Mouse (Mus musculus) lung, embryonic 15.5 days (tissue): Measurements from ENCODE around the gene Top3b. TPM values are rescaled to one million over a fixed set of nuclear protein-coding genes. Genes with fewer than 3 reads are reported as not detected.
"Not testable (repeated sequence)": the region's sequence is repeated elsewhere in the genome, so short reads cannot be mapped to it uniquely, and the experiment has no call there.

Source experiments
- ATAC-seq: fragments of 200-750 bp; cut with Nextera tagmentation; 2 replicates; pipeline ENCODE4 v1.8.0; 2017; ENCODE audit warnings: moderate number of reproducible peaks, borderline replicate concordance; ENCODE audit not compliant: low FRiP score, low TSS enrichment; ENCODE audit errors: extremely low read depth
- H3K27ac ChIP-seq: fragments of 300-500 bp; sonication (generic); 2 replicates; pipeline ENCODE4 v1.5.1; 2015; ENCODE audit warnings: moderate library complexity, mild to moderate bottlenecking, inconsistent platforms
- H3K27me3 ChIP-seq: fragments of 300-500 bp; sonication (generic); 2 replicates; pipeline ENCODE4 v1.6.1; 2015; ENCODE audit warnings: inconsistent platforms
- H3K36me3 ChIP-seq: fragments of 300-500 bp; sonication (generic); 2 replicates; pipeline ENCODE4 v1.6.1; 2015; ENCODE audit warnings: inconsistent platforms
- H3K4me1 ChIP-seq: fragments of 300-500 bp; sonication (generic); 2 replicates; pipeline ENCODE4 v1.6.1; 2015; ENCODE audit warnings: inconsistent platforms
- H3K4me2 ChIP-seq: fragments of 300-500 bp; sonication (generic); 2 replicates; pipeline ENCODE4 v1.6.1; 2015; ENCODE audit warnings: inconsistent platforms, mild to moderate bottlenecking, moderate library complexity
- H3K4me3 ChIP-seq: fragments of 300-500 bp; sonication (generic); 2 replicates; pipeline ENCODE4 v1.5.1; 2015; ENCODE audit warnings: mild to moderate bottlenecking, inconsistent platforms
- H3K9ac ChIP-seq: fragments of 300-500 bp; sonication (generic); 2 replicates; pipeline ENCODE4 v1.6.1; 2015; ENCODE audit warnings: inconsistent platforms
- H3K9me3 ChIP-seq: fragments of 300-500 bp; sonication (generic); 2 replicates; pipeline ENCODE4 v1.6.1; 2016; ENCODE audit warnings: inconsistent platforms
- whole genome bisulfite sequencing: fragments of 180-500 bp; shearing (Covaris S2); methylation state at CpG from one replicate; pipeline ENCODE4 v1.1.7; 2015; 5-methylcytosine and 5-hydroxymethylcytosine counted together
- polyA plus RNA-seq: library from polyadenylated mRNA; unstranded; fragments of >200 nt; fragmentation: Nextera tagmentation; extraction: Ambion mirVana; gene quantifications from 2 replicates; pipeline ENCODE4 v1.2.1, GENCODE M21; 2015

The Top3b gene
- 64.0 and 69.9 TPM in 2 replicates for polyA plus RNA-seq

DNA sequence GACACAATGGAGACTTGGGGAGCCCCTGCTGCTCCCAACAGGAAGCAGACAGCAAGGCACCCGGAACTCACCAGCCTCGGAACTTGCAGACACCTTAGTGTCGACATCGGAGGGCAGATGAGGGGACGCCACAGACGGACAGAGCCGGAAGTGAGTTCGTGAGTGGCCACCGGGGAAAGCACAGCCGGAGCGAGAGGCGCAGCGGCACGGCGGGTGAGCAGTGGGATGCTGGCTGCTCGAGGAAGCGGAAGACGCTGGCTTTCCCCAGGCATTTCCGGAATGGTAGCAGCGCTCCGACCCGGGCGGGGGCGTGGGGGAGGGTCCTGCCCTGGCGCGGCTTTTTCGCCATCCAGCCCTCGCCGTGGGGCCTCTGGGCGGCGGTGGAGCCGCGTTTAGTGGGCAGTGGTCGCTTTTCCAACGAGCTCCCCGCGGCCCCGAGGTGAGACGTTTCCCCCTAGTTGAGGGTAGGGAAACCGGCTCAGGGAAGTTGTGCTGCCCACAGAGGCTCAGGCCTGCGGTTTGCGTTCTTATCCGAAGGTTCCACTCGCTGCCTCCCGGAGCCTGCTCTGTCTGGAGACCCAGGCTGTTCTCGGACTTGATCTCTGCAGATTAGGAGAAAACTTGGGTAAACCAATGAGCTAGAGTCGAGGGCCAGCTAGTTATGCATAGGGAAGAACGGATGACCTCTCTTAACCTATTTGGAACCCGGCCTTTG is at the start of gene Top3b, which contains the start of gene Vpreb1:
Gene Top3b (plus strand): TSS at position 120 of the 715 bp plus-strand sequence.
Gene Vpreb1 (minus strand): TSS at position 227 of the 715 bp plus-strand sequence.
- H3K9me3 ChIP-seq = no peaks in the 10 kb centered on the region
- H3K27ac ChIP-seq = peak within 1 kb of the TSS; percentile 96
- peaks cover 16% of the 10 kb centered on the region for H3K4me1 ChIP-seq
- H3K9ac ChIP-seq = peak within 1 kb of the TSS; percentile 90
- no peaks in the 10 kb centered on the region for H3K27me3 ChIP-seq
- under 1% methylated on average over 48 of the region's 49 CpGs for WGBS
- peak; percentile 96 for ATAC-seq
- peak within 1 kb of the TSS; percentile 61 for H3K4me2 ChIP-seq
- H3K4me3 ChIP-seq = peak within 1 kb of the TSS; percentile 68
- peaks cover 7% of the 10 kb centered on the region for H3K36me3 ChIP-seq

DNA sequence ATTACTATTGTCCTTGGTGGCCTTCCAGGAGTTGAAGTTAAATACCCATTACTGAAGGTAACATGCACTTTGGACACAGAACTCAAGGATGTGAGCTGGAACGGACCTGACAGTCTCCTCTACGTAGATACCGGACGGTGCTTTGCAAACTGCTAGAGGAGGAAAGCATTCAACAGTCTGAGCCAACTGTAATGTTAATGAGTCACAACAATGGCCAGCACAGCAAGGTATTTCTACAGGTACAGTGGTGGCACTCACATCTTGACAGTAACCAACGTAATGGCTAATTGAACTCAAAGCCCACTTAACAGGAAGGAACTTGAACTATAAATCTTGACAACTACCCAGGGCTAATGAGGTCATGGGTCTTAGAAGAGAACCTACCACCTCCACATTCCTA is 45.1 kb upstream of the Top3b start:
- Histone ChIP-seq H3K9me3 (no peaks in the 10 kb centered on the region), H3K9ac (no peak overlapping the region), H3K27ac (no peak overlapping the region), H3K27me3 (no peaks in the 10 kb centered on the region), H3K36me3 (no peaks in the 10 kb centered on the region), H3K4me3 (no peak overlapping the region), H3K4me1 (no peaks in the 10 kb centered on the region), H3K4me2 (no peak overlapping the region)
- 49% methylated on average over 5 of the region's 5 CpGs for WGBS
- no peak for ATAC-seq

DNA sequence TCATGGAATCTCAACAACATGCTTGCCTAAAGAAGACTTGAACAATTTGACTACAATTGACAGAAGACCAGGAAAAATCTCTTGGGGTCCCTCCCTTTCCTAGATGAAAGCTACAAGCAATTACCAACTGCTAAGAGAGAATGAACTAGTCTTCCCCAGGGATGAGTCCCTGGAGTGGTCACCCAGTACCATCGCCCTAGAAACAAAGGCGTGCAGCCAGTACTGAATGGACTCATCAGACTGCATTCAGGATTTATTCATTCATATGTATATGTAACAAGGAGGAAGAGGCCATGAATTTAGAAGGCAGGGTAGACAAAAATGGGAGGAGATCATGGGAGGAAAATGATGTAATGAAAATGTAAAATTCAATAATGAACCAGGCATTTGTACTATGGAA is 44.3 kb upstream of the Top3b start:
- no peak overlapping the region for H3K4me3 ChIP-seq
- no peak overlapping the region for H3K27ac ChIP-seq
- H3K4me1 ChIP-seq = no peaks in the 10 kb centered on the region
- H3K9me3 ChIP-seq = no peaks in the 10 kb centered on the region
- H3K36me3 ChIP-seq = no peaks in the 10 kb centered on the region
- ATAC-seq = no peak
- H3K9ac ChIP-seq = no peak overlapping the region
- H3K27me3 ChIP-seq = no peaks in the 10 kb centered on the region
- H3K4me2 ChIP-seq = no peak overlapping the region
- WGBS = 92% methylated on average over 2 of the region's 2 CpGs

DNA sequence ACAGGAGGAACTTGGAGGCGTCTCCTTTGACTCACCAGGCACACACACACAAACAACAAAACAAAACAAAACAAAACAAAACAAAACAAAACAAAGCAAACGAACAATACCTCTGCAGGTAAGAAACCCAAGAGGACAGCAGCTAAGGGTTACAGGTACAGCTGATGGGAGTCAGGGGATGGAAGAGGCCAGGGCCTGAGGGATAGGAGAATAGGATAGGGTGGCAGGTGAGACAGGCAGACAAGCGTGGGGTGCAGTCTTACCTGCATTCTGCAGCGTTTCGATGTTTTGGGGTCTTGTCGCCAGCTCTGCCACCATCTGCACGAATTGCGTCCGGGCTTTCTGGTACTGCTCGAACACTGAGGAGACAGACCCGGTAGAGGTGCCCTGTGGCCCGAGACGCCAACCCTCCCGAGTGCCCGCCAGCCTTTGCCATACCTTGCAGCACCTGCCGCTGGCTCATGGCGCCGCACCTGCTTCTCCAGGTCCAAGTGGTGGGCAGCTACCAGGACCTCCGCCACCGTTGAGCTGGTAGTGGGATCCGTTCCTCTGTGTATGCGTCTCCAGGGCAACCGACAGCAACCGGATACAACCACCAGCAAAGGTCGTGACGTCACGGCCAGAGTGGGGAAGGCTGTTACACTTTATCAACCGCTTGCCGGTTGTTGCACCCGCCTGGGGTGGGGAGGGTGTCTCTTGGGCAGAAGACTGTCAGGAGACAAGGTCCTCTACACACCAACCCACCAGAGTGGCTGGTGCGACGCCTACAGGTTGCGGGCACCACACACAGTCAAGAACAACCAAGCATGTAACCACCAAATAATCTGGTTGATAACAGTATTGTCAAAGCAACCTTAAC is 41.5 kb upstream of the Top3b start, which contains the start of gene Spag6l:
Gene Spag6l (minus strand): TSS at position 700 of the 859 bp plus-strand sequence.
- Histone ChIP-seq H3K4me2 (peak within 1 kb of the TSS; percentile 68), H3K4me1 (no peaks in the 10 kb centered on the region), H3K36me3 (no peaks in the 10 kb centered on the region), H3K9ac (0 out of 2 replicates have a peak within 1 kb of the TSS, but pooled peaks have one; percentile 24), H3K27me3 (no peaks in the 10 kb centered on the region), H3K4me3 (peak within 1 kb of the TSS; percentile 33), H3K27ac (no peak within 1 kb of the TSS), H3K9me3 (no peaks in the 10 kb centered on the region)
- ATAC-seq = peak; percentile 55; the same call in 1 of the 2 replicates
- 7% methylated on average over 33 of the region's 33 CpGs for WGBS

GRCm38 (mm10) chr16:16829671-16830070 is 40.9 kb upstream of the Top3b start:
- H3K27ac ChIP-seq = no peak overlapping the region
- no peak for ATAC-seq
- H3K4me2 ChIP-seq = peak overlapping the region; percentile 68; the same call in 1 of the 2 replicates

DNA sequence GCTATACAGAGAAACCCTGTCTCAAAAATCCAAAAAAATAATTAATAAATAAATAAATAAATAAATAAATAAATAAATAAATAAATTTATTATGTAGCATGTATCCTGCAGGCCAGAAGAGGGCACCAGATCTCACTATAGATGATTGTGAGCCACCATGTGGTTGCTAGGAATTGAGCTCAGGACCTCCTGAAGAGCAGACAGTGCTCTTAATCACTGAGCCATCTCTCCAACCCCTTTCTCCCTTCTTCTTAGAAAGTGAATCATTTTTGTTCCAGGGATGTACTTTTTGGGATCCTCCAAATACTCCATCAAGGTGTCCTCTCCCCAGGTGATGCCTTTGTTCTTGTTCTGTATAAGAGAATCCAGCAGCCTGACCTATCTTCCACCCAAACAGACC is 21.3 kb upstream of the Top3b start:
- ATAC-seq = no peak
- no peak overlapping the region for H3K4me2 ChIP-seq
- H3K9me3 ChIP-seq = no peaks in the 10 kb centered on the region
- no peak overlapping the region for H3K9ac ChIP-seq
- no peak overlapping the region for H3K27ac ChIP-seq
- H3K4me1 ChIP-seq = no peaks in the 10 kb centered on the region
- no peak overlapping the region for H3K4me3 ChIP-seq
- no peaks in the 10 kb centered on the region for H3K36me3 ChIP-seq
- no peaks in the 10 kb centered on the region for H3K27me3 ChIP-seq

More at GRCm38 (mm10) chr16:16829671-16830070, 40.9 kb upstream of the Top3b start:
- no peaks in the 10 kb centered on the region for H3K4me1 ChIP-seq
- H3K27me3 ChIP-seq = no peaks in the 10 kb centered on the region
- no peak overlapping the region for H3K9ac ChIP-seq
- H3K4me3 ChIP-seq = no peak overlapping the region
- WGBS = 85% methylated on average over 3 of the region's 3 CpGs
- no peaks in the 10 kb centered on the region for H3K9me3 ChIP-seq
- H3K36me3 ChIP-seq = no peaks in the 10 kb centered on the region

- Histone ChIP-seq H3K4me1 (no peaks in the 10 kb centered on the region), H3K27ac (no peak overlapping the region), H3K9me3 (no peaks in the 10 kb centered on the region), H3K9ac (no peak overlapping the region), H3K27me3 (no peaks in the 10 kb centered on the region), H3K4me2 (no peak overlapping the region), H3K4me3 (no peak overlapping the region), H3K36me3 (no peaks in the 10 kb centered on the region)
- 82% methylated on average over 3 of the region's 3 CpGs for WGBS
- no peak for ATAC-seq
Measured at GRCm38 (mm10) chr16:16852411-16852810, 18.1 kb upstream of the Top3b start.

GRCm38 (mm10) chr16:16854836-16855235 is 15.7 kb upstream of the Top3b start:
- H3K9ac ChIP-seq = no peak overlapping the region
- H3K36me3 ChIP-seq = no peaks in the 10 kb centered on the region
- no peaks in the 10 kb centered on the region for H3K4me1 ChIP-seq
- H3K9me3 ChIP-seq = no peaks in the 10 kb centered on the region
- H3K4me3 ChIP-seq = no peak overlapping the region
- H3K27ac ChIP-seq = no peak overlapping the region
- no peaks in the 10 kb centered on the region for H3K27me3 ChIP-seq
- 25% methylated on average over 6 of the region's 6 CpGs for WGBS
- no peak for ATAC-seq
- no peak overlapping the region for H3K4me2 ChIP-seq

GRCm38 (mm10) chr16:16855541-16855940 is 15.0 kb upstream of the Top3b start:
- Histone ChIP-seq H3K4me1 (no peaks in the 10 kb centered on the region), H3K4me2 (no peak overlapping the region), H3K27me3 (no peaks in the 10 kb centered on the region), H3K9ac (no peak overlapping the region), H3K36me3 (no peaks in the 10 kb centered on the region), H3K4me3 (no peak overlapping the region), H3K9me3 (no peaks in the 10 kb centered on the region), H3K27ac (no peak overlapping the region)
- no peak for ATAC-seq
- WGBS = 86% methylated on average over 1 of the region's 1 CpGs

DNA sequence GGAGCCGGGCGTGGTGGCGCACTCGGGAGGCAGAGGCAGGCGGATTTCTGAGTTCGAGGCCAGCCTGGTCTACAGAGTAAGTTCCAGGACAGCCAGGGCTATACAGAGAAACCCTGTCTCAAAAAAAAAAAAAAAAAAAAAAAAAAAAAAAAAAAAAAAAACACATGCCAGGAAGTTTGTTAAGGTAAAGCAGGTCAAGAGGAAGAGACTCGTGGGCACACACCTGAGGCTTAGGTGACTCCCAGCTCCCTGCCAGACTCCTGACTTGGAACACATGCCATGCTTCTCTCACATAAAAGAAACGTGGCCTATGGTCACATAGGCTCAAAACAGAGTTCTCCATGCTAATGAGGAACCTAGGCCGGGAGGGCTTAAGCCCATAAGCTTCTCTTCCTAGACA is 14.5 kb upstream of the Top3b start:
- H3K4me1 ChIP-seq, H3K27me3 ChIP-seq, ATAC-seq, H3K4me2 ChIP-seq, H3K27ac ChIP-seq, H3K4me3 ChIP-seq, H3K9ac ChIP-seq, H3K36me3 ChIP-seq, H3K9me3 ChIP-seq: not testable (repeated sequence)
- WGBS = 76% methylated on average over 9 of the region's 9 CpGs

DNA sequence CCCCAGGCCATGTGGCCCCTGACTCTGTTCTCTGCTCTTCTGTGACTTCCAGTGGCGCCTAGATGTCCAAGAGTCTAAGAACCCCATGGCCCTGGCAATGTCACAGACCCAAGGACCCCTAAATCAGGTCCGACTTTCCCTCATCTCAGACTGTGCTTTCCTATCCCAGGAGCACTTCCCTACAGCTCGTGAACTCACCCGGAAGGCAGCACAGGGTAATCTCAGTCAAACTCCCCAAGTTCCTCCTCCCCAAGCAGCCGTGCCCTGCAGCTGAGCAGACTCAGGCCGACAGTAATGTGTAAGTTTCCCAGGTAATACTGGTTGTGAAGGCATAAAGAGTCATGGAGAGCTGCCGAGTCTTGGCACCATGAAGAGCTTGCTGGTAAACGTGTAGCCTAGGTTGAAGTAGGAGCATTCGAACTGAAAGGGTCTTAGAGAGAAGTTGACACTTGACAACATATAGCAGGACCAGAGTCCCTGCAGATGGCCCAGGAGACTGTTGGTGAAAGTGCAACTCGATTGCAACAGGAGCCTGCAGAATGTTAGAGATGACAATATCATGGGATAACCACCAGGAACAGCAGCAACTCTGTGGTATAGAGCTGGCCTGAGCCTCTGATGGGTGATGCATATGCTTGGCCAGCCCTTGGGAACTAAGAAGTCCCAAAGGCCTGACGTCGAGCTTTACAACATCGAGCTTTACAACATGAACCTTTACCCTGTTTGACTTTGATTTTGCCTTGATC is 13.6 kb upstream of the Top3b start:
- Histone ChIP-seq H3K27me3 (no peaks in the 10 kb centered on the region), H3K9ac (no peak overlapping the region), H3K4me2 (no peak overlapping the region), H3K4me1 (no peaks in the 10 kb centered on the region), H3K27ac (no peak overlapping the region), H3K9me3 (no peaks in the 10 kb centered on the region), H3K4me3 (no peak overlapping the region), H3K36me3 (no peaks in the 10 kb centered on the region)
- no peak for ATAC-seq
- WGBS = 63% methylated on average over 13 of the region's 13 CpGs
